Mouse (Mus musculus) layer of hippocampus, postnatal 14 days (tissue): ENCODE measurements at regions not wholly inside any gene's neighbourhood (a gene's known extent, or its start where the extent isn't known, plus 50 kb on each side); places are given as distances from the start of the nearest gene placed in this dataset.
"Not testable (repeated sequence)": the region's sequence is repeated elsewhere in the genome, so short reads cannot be mapped to it uniquely, and the experiment has no call there.

Experiments
- DNase-seq, 2 experiments: peaks; one replicate each; pipeline ENCODE4 v3.0.0; 2021 to 2022; ENCODE audit warnings: low spot score in 2 of 2, mixed read lengths in 1 of 2

GRCm38 (mm10) chr10:38458975-38459374 is 362.6 kb downstream of the Rfpl4b start:
- DNase-seq = no peak

- no peak for DNase-seq
Measured at GRCm38 (mm10) chr10:38458424-38458823, 363.2 kb downstream of the Rfpl4b start.

- no peak for DNase-seq
Measured at GRCm38 (mm10) chr10:38456786-38457185, 364.8 kb downstream of the Rfpl4b start.

- DNase-seq = no peak
Measured at GRCm38 (mm10) chr10:38449263-38449662, 372.3 kb downstream of the Rfpl4b start.

GRCm38 (mm10) chr10:38447706-38448105 is 373.9 kb downstream of the Rfpl4b start:
- DNase-seq = no peak

- no peak for DNase-seq
Measured at GRCm38 (mm10) chr10:38447256-38447655, 374.3 kb downstream of the Rfpl4b start.

- DNase-seq = no peak
Measured at GRCm38 (mm10) chr10:38439286-38439685, 382.3 kb downstream of the Rfpl4b start.

- no peak for DNase-seq
Measured at GRCm38 (mm10) chr10:38436907-38437306, 384.7 kb downstream of the Rfpl4b start.

GRCm38 (mm10) chr10:38421541-38421940 is 400.0 kb downstream of the Rfpl4b start:
- DNase-seq = no peak

- no peak for DNase-seq
Measured at GRCm38 (mm10) chr10:38419771-38420170, 401.8 kb downstream of the Rfpl4b start.

GRCm38 (mm10) chr10:38383161-38383560 is 438.4 kb downstream of the Rfpl4b start:
- no peak for DNase-seq

- peak; percentile 33 to 39 for DNase-seq
Measured at GRCm38 (mm10) chr10:38381873-38382296, 439.7 kb downstream of the Rfpl4b start.

- DNase-seq = peak in 1 of 2 experiments; percentile 21
Measured at GRCm38 (mm10) chr10:38380388-38380787, 441.2 kb downstream of the Rfpl4b start.

- DNase-seq = no peak
Measured at GRCm38 (mm10) chr10:38366776-38367175, 454.8 kb downstream of the Rfpl4b start.

GRCm38 (mm10) chr10:38364876-38365275 is 456.7 kb downstream of the Rfpl4b start:
- no peak for DNase-seq

GRCm38 (mm10) chr10:38357539-38358232 is 463.9 kb downstream of the Rfpl4b start:
- DNase-seq = peak in 1 of 2 experiments; percentile 48

GRCm38 (mm10) chr10:38353973-38354372 is 467.6 kb downstream of the Rfpl4b start:
- no peak for DNase-seq

- no peak for DNase-seq
Measured at GRCm38 (mm10) chr10:38353526-38353925, 468.1 kb downstream of the Rfpl4b start.

- DNase-seq = not testable (repeated sequence)
Measured at GRCm38 (mm10) chr10:38347029-38347428, 474.6 kb downstream of the Rfpl4b start.

- DNase-seq = no peak
Measured at GRCm38 (mm10) chr10:38340406-38341175, 481.0 kb downstream of the Rfpl4b start.

- no peak for DNase-seq
Measured at GRCm38 (mm10) chr10:38308716-38309392, 512.7 kb downstream of the Rfpl4b start.

GRCm38 (mm10) chr10:38295724-38296123 is 525.9 kb downstream of the Rfpl4b start:
- DNase-seq = no peak
